Mouse (Mus musculus) brain, adult 2 months (tissue): Measurements from ENCODE around the gene Ube2o.
"Not testable (repeated sequence)": the region's sequence is repeated elsewhere in the genome, so short reads cannot be mapped to it uniquely, and the experiment has no call there.

Experiments
- DNase-seq: peaks from one replicate; pipeline ENCODE4 v3.0.0; 2011; ENCODE audit warnings: low read depth, low spot score

The Ube2o gene

GRCm38 (mm10) chr11:116513531-116514038 is 67.7 kb downstream of the Ube2o start:
- DNase-seq = no peak

GRCm38 (mm10) chr11:116512987-116513386 is 68.3 kb downstream of the Ube2o start:
- no peak for DNase-seq

- DNase-seq = no peak
Measured at GRCm38 (mm10) chr11:116512154-116512553, 69.1 kb downstream of the Ube2o start.

- DNase-seq = no peak
Measured at GRCm38 (mm10) chr11:116511301-116511868, 69.9 kb downstream of the Ube2o start.

GRCm38 (mm10) chr11:116508689-116509088 is 72.6 kb downstream of the Ube2o start:
- no peak for DNase-seq

GRCm38 (mm10) chr11:116506151-116506875 is 74.9 kb downstream of the Ube2o start:
- DNase-seq = no peak

GRCm38 (mm10) chr11:116505573-116505972 is 75.7 kb downstream of the Ube2o start:
- no peak for DNase-seq

- no peak for DNase-seq
Measured at GRCm38 (mm10) chr11:116504516-116504915, 76.7 kb downstream of the Ube2o start.

GRCm38 (mm10) chr11:116501005-116501746 is 80.1 kb downstream of the Ube2o start:
- DNase-seq = peak; percentile 88

- DNase-seq = no peak
Measured at GRCm38 (mm10) chr11:116499018-116499417, 82.2 kb downstream of the Ube2o start.

GRCm38 (mm10) chr11:116498596-116498995 is 82.7 kb downstream of the Ube2o start:
- DNase-seq = no peak

GRCm38 (mm10) chr11:116497313-116497712 is 83.9 kb downstream of the Ube2o start:
- no peak for DNase-seq

- peak; percentile 84 for DNase-seq
Measured at GRCm38 (mm10) chr11:116494474-116495174, 86.6 kb downstream of the Ube2o start.

GRCm38 (mm10) chr11:116493795-116494252 is 87.4 kb downstream of the Ube2o start, which contains the start of gene Prpsap1:
Gene Prpsap1 (minus strand): TSS chr11:116494202.
- peak; percentile 71 for DNase-seq

GRCm38 (mm10) chr11:116493191-116493590 is 88.1 kb downstream of the Ube2o start:
- no peak for DNase-seq

GRCm38 (mm10) chr11:116492507-116492906 is 88.7 kb downstream of the Ube2o start:
- DNase-seq = not testable (repeated sequence)

- no peak for DNase-seq
Measured at GRCm38 (mm10) chr11:116491338-116491737, 89.9 kb downstream of the Ube2o start.

- DNase-seq = peak; percentile 96
Measured at GRCm38 (mm10) chr11:116490232-116491107, 90.8 kb downstream of the Ube2o start.

- peak; percentile 23 for DNase-seq
Measured at GRCm38 (mm10) chr11:116489771-116490231, 91.4 kb downstream of the Ube2o start.

GRCm38 (mm10) chr11:116488693-116489375 is 92.4 kb downstream of the Ube2o start:
- DNase-seq = no peak
